Mouse (Mus musculus): ENCODE results near the gene Rap1gds1. TPM values are rescaled to one million over a fixed set of nuclear protein-coding genes. Genes with fewer than 3 reads are reported as not detected.

Gene Rap1gds1
- polyA plus RNA-seq, 1 experiment from 2014 or later, result 61.0 TPM

DNA sequence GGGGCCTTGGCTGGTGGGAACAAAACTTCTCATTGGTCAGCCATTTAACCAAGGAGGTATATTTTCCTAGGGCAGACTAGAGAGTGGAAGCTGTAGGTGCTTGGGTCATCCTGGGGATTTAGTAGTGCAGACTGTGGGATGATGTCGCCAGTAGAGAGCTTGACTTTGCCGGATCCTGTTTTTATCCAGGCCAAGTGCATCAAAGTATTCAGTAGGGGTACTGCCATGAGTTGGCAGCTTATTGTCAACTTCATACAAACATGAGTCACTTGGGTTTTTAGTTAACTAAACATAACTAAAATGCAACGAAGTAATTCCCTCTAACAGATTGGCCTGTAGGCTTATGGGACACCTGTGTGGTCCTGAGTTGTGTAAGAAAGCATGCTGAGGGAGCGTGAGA, 158.4 kb downstream of the Rap1gds1 start:
- H3K9me3 ChIP-seq, result no peaks in the 10 kb centered on the region
- WGBS, result 95% methylated on average over 4 of the region's 4 CpGs
- H3K36me3 ChIP-seq (replicated peaks), result peaks cover 4% of the 10 kb centered on the region; the same call in 1 of the 2 replicates
- no peak overlapping the region for H3K4me3 ChIP-seq
- peaks cover 6% of the 10 kb centered on the region; the same call in 1 of the 2 replicates for H3K4me1 ChIP-seq
- H3K27ac ChIP-seq (replicated peaks), result no peak overlapping the region
- DNase-seq (ENCODE audit: low spot score), result peak; percentile 3
- no peaks in the 10 kb centered on the region for H3K27me3 ChIP-seq (replicated peaks; ENCODE audit: low read depth, poor library complexity, severe bottlenecking)

- Histone ChIP-seq H3K27me3 (replicated peaks; ENCODE audit: low read depth, poor library complexity, severe bottlenecking) (no peaks in the 10 kb centered on the region), H3K4me1 (peaks cover 6% of the 10 kb centered on the region; the same call in 1 of the 2 replicates), H3K27ac (replicated peaks) (no peak overlapping the region), H3K9me3 (no peaks in the 10 kb centered on the region), H3K4me3 (no peak overlapping the region), H3K36me3 (replicated peaks) (no peaks in the 10 kb centered on the region)
- WGBS, result 62% methylated on average over 8 of the region's 8 CpGs
- peak; percentile 7 for DNase-seq (ENCODE audit: low spot score)
Observed at GRCm38 (mm10) chr3:138914626-138915288, 160.2 kb downstream of the Rap1gds1 start.

DNA sequence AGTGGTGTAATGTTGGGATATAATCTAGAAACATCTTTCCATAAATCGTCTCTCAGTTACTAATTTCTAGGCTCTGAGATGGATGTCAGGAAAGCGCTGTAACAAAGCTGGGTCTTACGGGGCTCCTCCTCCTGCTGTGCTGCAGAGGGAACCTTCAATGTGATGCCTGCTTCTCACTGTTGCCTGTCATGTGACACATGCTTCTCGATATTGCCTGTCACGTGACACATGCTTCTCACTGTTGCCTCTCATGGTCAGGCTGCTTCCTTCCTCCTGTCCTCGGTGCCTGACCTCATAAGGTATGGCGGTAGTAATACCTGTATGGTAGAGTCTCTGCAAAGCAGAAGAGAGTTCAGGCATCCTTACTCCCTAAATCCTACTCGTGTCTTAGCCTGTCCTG, 162.5 kb downstream of the Rap1gds1 start:
- DNase-seq (ENCODE audit: low spot score), result peak; percentile 6
- H3K4me1 ChIP-seq, result peaks cover 6% of the 10 kb centered on the region; the same call in 1 of the 2 replicates
- 89% methylated on average over 8 of the region's 8 CpGs for WGBS

GRCm38 (mm10) chr3:138909313-138909712, 165.7 kb downstream of the Rap1gds1 start:
- no peak overlapping the region for H3K4me3 ChIP-seq
- no peak overlapping the region for H3K27ac ChIP-seq (replicated peaks)
- 0 out of 2 replicates have a peak, but pooled peaks cover 5% of the 10 kb centered on the region for H3K27me3 ChIP-seq (replicated peaks; ENCODE audit: low read depth, poor library complexity, severe bottlenecking)
- H3K9me3 ChIP-seq, result no peaks in the 10 kb centered on the region
- WGBS, result 73% methylated on average over 2 of the region's 2 CpGs
- H3K36me3 ChIP-seq (replicated peaks), result no peaks in the 10 kb centered on the region
- peak; percentile 4 for DNase-seq (ENCODE audit: low spot score)
- peaks cover 18% of the 10 kb centered on the region for H3K4me1 ChIP-seq

More for the DNA sequence above, 162.5 kb downstream of the Rap1gds1 start:
- no peaks in the 10 kb centered on the region for H3K36me3 ChIP-seq (replicated peaks)
- no peaks in the 10 kb centered on the region for H3K9me3 ChIP-seq
- no peak overlapping the region for H3K27ac ChIP-seq (replicated peaks)
- no peaks in the 10 kb centered on the region for H3K27me3 ChIP-seq (replicated peaks; ENCODE audit: low read depth, poor library complexity, severe bottlenecking)
- no peak overlapping the region for H3K4me3 ChIP-seq

DNA sequence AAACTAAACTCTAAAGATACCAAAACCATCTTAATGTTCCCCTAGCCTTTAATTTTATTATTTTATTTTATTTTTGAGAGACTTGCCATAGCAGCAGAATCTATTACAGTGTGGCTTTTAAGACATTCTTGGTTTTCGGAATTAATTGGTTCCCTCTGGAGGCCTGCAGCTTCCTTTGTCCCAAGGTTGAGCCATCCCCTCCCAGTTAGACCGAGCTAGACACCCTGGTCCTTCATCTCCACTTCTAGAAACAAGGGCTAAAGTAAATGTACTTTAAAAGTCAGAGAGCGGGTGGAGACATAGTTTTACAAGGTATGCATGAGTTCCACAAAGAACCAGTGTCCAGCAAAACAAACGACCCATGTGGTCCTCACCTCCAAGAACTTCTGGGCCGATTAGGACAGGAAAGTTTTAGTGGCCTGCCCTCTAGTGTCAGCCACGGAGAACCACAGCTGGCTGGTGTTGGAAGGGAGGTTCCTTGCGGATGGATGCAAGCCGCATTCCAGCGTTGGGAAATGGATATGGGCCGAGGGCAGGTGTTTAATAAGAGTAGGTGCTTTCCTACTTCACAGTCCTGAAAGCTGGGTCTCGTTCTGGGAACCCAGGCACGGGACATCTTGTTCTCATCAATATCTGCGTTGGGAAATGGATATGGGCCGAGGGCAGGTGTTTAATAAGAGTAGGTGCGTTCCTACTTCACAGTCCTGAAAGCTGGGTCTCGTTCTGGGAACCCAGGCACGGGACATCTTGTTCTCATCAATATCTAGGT, 168.7 kb downstream of the Rap1gds1 start:
- Histone ChIP-seq H3K4me3 (no peak overlapping the region), H3K9me3 (no peaks in the 10 kb centered on the region), H3K4me1 (peaks cover 18% of the 10 kb centered on the region), H3K27me3 (replicated peaks; ENCODE audit: low read depth, poor library complexity, severe bottlenecking) (0 out of 2 replicates have a peak, but pooled peaks cover 5% of the 10 kb centered on the region), H3K36me3 (replicated peaks) (0 out of 2 replicates have a peak, but pooled peaks cover 10% of the 10 kb centered on the region), H3K27ac (replicated peaks) (peak overlapping the region; percentile 77)
- WGBS, result 32% methylated on average over 17 of the region's 17 CpGs
- peak; percentile 79 for DNase-seq (ENCODE audit: low spot score)

DNA sequence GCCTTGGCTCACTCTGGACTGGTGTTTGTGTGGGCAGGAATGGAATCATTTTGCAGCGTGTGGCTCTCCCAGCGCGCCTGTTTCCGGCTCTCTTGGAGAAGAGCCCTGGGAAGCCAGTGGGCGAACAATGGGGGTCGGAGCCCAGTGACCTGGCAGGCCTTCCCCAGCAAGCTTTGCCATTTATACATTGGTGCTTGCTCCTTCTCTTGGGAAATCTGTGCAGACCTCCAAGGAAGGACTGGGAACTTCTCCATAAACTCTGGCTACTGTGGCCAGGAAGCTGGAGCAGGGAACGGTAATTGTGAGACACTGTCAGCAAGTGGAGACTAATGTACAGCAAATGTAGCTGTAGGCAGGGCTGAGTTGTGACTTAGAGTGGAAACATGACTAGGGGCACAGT, 169.3 kb downstream of the Rap1gds1 start:
- 29% methylated on average over 7 of the region's 7 CpGs for WGBS
- Histone ChIP-seq H3K36me3 (replicated peaks) (peaks cover 15% of the 10 kb centered on the region; the same call in 1 of the 2 replicates), H3K27me3 (replicated peaks; ENCODE audit: low read depth, poor library complexity, severe bottlenecking) (0 out of 2 replicates have a peak, but pooled peaks cover 5% of the 10 kb centered on the region), H3K9me3 (no peaks in the 10 kb centered on the region), H3K4me3 (no peak overlapping the region), H3K4me1 (peaks cover 18% of the 10 kb centered on the region), H3K27ac (replicated peaks) (peak overlapping the region; percentile 77)
- DNase-seq (ENCODE audit: low spot score), result peak; percentile 53

GRCm38 (mm10) chr3:138900571-138901141, 174.3 kb downstream of the Rap1gds1 start:
- H3K27ac ChIP-seq (replicated peaks), result no peak overlapping the region
- H3K36me3 ChIP-seq (replicated peaks), result peaks cover 47% of the 10 kb centered on the region
- no peaks in the 10 kb centered on the region for H3K9me3 ChIP-seq
- H3K4me3 ChIP-seq, result no peak overlapping the region
- no peaks in the 10 kb centered on the region for H3K27me3 ChIP-seq (replicated peaks; ENCODE audit: low read depth, poor library complexity, severe bottlenecking)
- peaks cover 8% of the 10 kb centered on the region for H3K4me1 ChIP-seq
- DNase-seq (ENCODE audit: low spot score), result no peak
- 91% methylated on average over 9 of the region's 9 CpGs for WGBS

- Histone ChIP-seq H3K36me3 (replicated peaks) (peaks cover 47% of the 10 kb centered on the region), H3K4me3 (no peak overlapping the region), H3K27me3 (replicated peaks; ENCODE audit: low read depth, poor library complexity, severe bottlenecking) (no peaks in the 10 kb centered on the region), H3K27ac (replicated peaks) (no peak overlapping the region), H3K4me1 (peaks cover 7% of the 10 kb centered on the region), H3K9me3 (no peaks in the 10 kb centered on the region)
- no peak for DNase-seq (ENCODE audit: low spot score)
- WGBS, result 97% methylated on average over 8 of the region's 8 CpGs
Observed at GRCm38 (mm10) chr3:138898055-138898454, 176.9 kb downstream of the Rap1gds1 start.

GRCm38 (mm10) chr3:138897500-138897899, 177.5 kb downstream of the Rap1gds1 start:
- WGBS, result 87% methylated on average over 11 of the region's 11 CpGs

GRCm38 (mm10) chr3:138893520-138893919, 181.5 kb downstream of the Rap1gds1 start:
- no peak for DNase-seq (ENCODE audit: low spot score)
- Histone ChIP-seq H3K4me1 (peaks cover 18% of the 10 kb centered on the region), H3K36me3 (replicated peaks) (peaks cover 15% of the 10 kb centered on the region), H3K27ac (replicated peaks) (no peak overlapping the region), H3K9me3 (no peaks in the 10 kb centered on the region), H3K27me3 (replicated peaks; ENCODE audit: low read depth, poor library complexity, severe bottlenecking) (no peaks in the 10 kb centered on the region), H3K4me3 (no peak overlapping the region)
- WGBS, result 63% methylated on average over 5 of the region's 5 CpGs

More at GRCm38 (mm10) chr3:138897500-138897899, 177.5 kb downstream of the Rap1gds1 start:
- no peaks in the 10 kb centered on the region for H3K27me3 ChIP-seq (replicated peaks; ENCODE audit: low read depth, poor library complexity, severe bottlenecking)
- DNase-seq (ENCODE audit: low spot score), result no peak
- H3K4me1 ChIP-seq, result peaks cover 7% of the 10 kb centered on the region
- H3K4me3 ChIP-seq, result no peak overlapping the region
- no peak overlapping the region for H3K27ac ChIP-seq (replicated peaks)
- no peaks in the 10 kb centered on the region for H3K9me3 ChIP-seq
- H3K36me3 ChIP-seq (replicated peaks), result peaks cover 43% of the 10 kb centered on the region

GRCm38 (mm10) chr3:138889769-138890295, 185.2 kb downstream of the Rap1gds1 start:
- Histone ChIP-seq H3K27me3 (replicated peaks; ENCODE audit: low read depth, poor library complexity, severe bottlenecking) (no peaks in the 10 kb centered on the region), H3K36me3 (replicated peaks) (no peaks in the 10 kb centered on the region), H3K27ac (replicated peaks) (no peak overlapping the region), H3K4me1 (peaks cover 18% of the 10 kb centered on the region), H3K9me3 (no peaks in the 10 kb centered on the region), H3K4me3 (no peak overlapping the region)
- WGBS, result 87% methylated on average over 10 of the region's 10 CpGs
- no peak for DNase-seq (ENCODE audit: low spot score)

DNA sequence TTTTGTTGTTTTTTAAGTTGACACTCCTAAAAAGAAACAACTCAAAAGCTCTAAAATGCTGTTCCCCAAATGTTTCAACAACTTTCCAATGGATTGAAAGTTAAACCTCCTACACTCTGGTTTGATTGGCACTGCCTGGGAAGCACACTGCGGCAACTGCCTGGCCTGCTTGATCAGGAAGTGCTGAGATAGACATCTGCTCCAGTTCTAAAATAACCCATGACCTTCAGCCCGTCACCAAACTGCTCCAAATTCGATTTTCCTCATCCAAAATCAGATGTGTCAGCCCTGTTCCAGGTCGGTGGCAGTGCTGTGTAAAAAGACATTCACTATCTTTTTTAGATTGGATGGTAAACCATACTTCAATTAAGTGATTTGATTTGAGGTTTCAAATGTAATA, 185.8 kb downstream of the Rap1gds1 start:
- peak; percentile 34 for DNase-seq (ENCODE audit: low spot score)
- H3K27me3 ChIP-seq (replicated peaks; ENCODE audit: low read depth, poor library complexity, severe bottlenecking), result no peaks in the 10 kb centered on the region
- no peaks in the 10 kb centered on the region for H3K9me3 ChIP-seq
- no peak overlapping the region for H3K27ac ChIP-seq (replicated peaks)
- H3K4me3 ChIP-seq, result no peak overlapping the region
- 57% methylated on average over 4 of the region's 4 CpGs for WGBS
- no peaks in the 10 kb centered on the region for H3K36me3 ChIP-seq (replicated peaks)
- H3K4me1 ChIP-seq, result peaks cover 18% of the 10 kb centered on the region
